Mouse (Mus musculus): ENCODE measurements around the gene Minpp1. TPM values are rescaled to one million over a fixed set of nuclear protein-coding genes. Genes with fewer than 3 reads are reported as not detected.

Gene Minpp1
- total and polyA plus RNA-seq, 3 experiments, result 176 to 256 TPM; not detected in 1

- no peak for TF ChIP-seq RAD21 (IDR thresholded peaks at IDR 0.05; ENCODE audit: low read depth, low read length)
- Histone ChIP-seq H3K36me3 (ENCODE audit: control insufficient read depth in 1 of 2, insufficient read depth in 2 of 2, low read length in 2 of 2) (peaks cover 0 to 4% of the 10 kb centered on the region in 2 experiments; a peak in 1 of 4 replicates), H3K4me3 (ENCODE audit: control insufficient read depth in 1 of 2, insufficient read depth in 1 of 2, low read depth in 2 of 2, low read length in 2 of 2) (no peak overlapping the region), H3K79me2 (ENCODE audit: control insufficient read depth, insufficient read depth, low read length, poor library complexity) (no peaks in the 10 kb centered on the region), H3K4me1 (ENCODE audit: control insufficient read depth in 1 of 2, insufficient read depth in 2 of 2, low read length in 2 of 2) (peaks cover 0 to under 1% of the 10 kb centered on the region in 2 experiments; a peak in 1 of 4 replicates), H3K27me3 (ENCODE audit: control insufficient read depth in 1 of 2, insufficient read depth in 2 of 2, low read length in 2 of 2) (no peaks in the 10 kb centered on the region), H3K9me3 (replicated peaks; ENCODE audit: insufficient read depth, low read length) (no peaks in the 10 kb centered on the region), H3K27ac (ENCODE audit: control insufficient read depth, low read depth, low read length) (no peak overlapping the region), H3K9ac (ENCODE audit: control insufficient read depth, low read depth, low read length, poor library complexity, severe bottlenecking) (no peak overlapping the region)
- DNase-seq (ENCODE audit: low read depth, low spot score), result no peak
These were observed 44.7 kb downstream of the Minpp1 start for GRCm38 (mm10) chr19:32530296-32530695.

GRCm38 (mm10) chr19:32532331-32532730, 46.8 kb downstream of the Minpp1 start:
- no peak overlapping the region for H3K27ac ChIP-seq (ENCODE audit: control insufficient read depth, low read depth, low read length)
- H3K4me1 ChIP-seq (ENCODE audit: control insufficient read depth in 1 of 2, insufficient read depth in 2 of 2, low read length in 2 of 2), result no peaks in the 10 kb centered on the region
- H3K36me3 ChIP-seq (ENCODE audit: control insufficient read depth in 1 of 2, insufficient read depth in 2 of 2, low read length in 2 of 2), result peaks cover 0 to 4% of the 10 kb centered on the region in 2 experiments; a peak in 1 of 4 replicates
- H3K79me2 ChIP-seq (ENCODE audit: control insufficient read depth, insufficient read depth, low read length, poor library complexity), result no peaks in the 10 kb centered on the region
- no peak for TF ChIP-seq SIN3A (IDR thresholded peaks at IDR 0.05; ENCODE audit: low read length)
- TF ChIP-seq USF2 (IDR thresholded peaks at IDR 0.05; ENCODE audit: borderline replicate concordance in 1 of 2, insufficient read depth in 1 of 2, low read depth in 1 of 2, low read length in 2 of 2), result no peak
- no peak for TF ChIP-seq USF1 (IDR thresholded peaks at IDR 0.05; ENCODE audit: low read depth, low read length)
- TF ChIP-seq ZNF384 (IDR thresholded peaks at IDR 0.05; ENCODE audit: low read depth, low read length), result no peak
- no peak for TF ChIP-seq HCFC1 (IDR thresholded peaks at IDR 0.05; ENCODE audit: low read depth, low read length)
- TF ChIP-seq UBTF (IDR thresholded peaks at IDR 0.05; ENCODE audit: borderline replicate concordance, insufficient read depth, low read depth, low read length), result no peak
- H3K9ac ChIP-seq (ENCODE audit: control insufficient read depth, low read depth, low read length, poor library complexity, severe bottlenecking), result no peak overlapping the region
- H3K4me3 ChIP-seq (ENCODE audit: control insufficient read depth in 1 of 2, insufficient read depth in 1 of 2, low read depth in 2 of 2, low read length in 2 of 2), result no peak overlapping the region
- no peak for DNase-seq (ENCODE audit: low read depth, low spot score)
- no peaks in the 10 kb centered on the region for H3K27me3 ChIP-seq (ENCODE audit: control insufficient read depth in 1 of 2, insufficient read depth in 2 of 2, low read length in 2 of 2)
- no peaks in the 10 kb centered on the region for H3K9me3 ChIP-seq (replicated peaks; ENCODE audit: insufficient read depth, low read length)

GRCm38 (mm10) chr19:32532737-32533505, 47.4 kb downstream of the Minpp1 start:
- H3K36me3 ChIP-seq (ENCODE audit: control insufficient read depth in 1 of 2, insufficient read depth in 2 of 2, low read length in 2 of 2), result peaks cover 0 to 4% of the 10 kb centered on the region in 2 experiments; a peak in 1 of 4 replicates
- no peak overlapping the region for H3K9ac ChIP-seq (ENCODE audit: control insufficient read depth, low read depth, low read length, poor library complexity, severe bottlenecking)
- TF ChIP-seq MAZ (IDR thresholded peaks at IDR 0.05; ENCODE audit: low read depth, low read length), result no peak
- TF ChIP-seq ZC3H11A (IDR thresholded peaks at IDR 0.05; ENCODE audit: low read depth, low read length), result no peak
- TF ChIP-seq E2F4 (IDR thresholded peaks at IDR 0.05; ENCODE audit: borderline replicate concordance, low read depth, low read length), result no peak
- no peak for TF ChIP-seq MYC (IDR thresholded peaks at IDR 0.05; ENCODE audit: low read depth, low read length)
- no peak for TF ChIP-seq USF2 (IDR thresholded peaks at IDR 0.05; ENCODE audit: borderline replicate concordance in 1 of 2, insufficient read depth in 1 of 2, low read depth in 1 of 2, low read length in 2 of 2)
- H3K79me2 ChIP-seq (ENCODE audit: control insufficient read depth, insufficient read depth, low read length, poor library complexity), result no peaks in the 10 kb centered on the region
- H3K4me1 ChIP-seq (ENCODE audit: control insufficient read depth in 1 of 2, insufficient read depth in 2 of 2, low read length in 2 of 2), result no peaks in the 10 kb centered on the region
- H3K27me3 ChIP-seq (ENCODE audit: control insufficient read depth in 1 of 2, insufficient read depth in 2 of 2, low read length in 2 of 2), result no peaks in the 10 kb centered on the region
- H3K27ac ChIP-seq (ENCODE audit: control insufficient read depth, low read depth, low read length), result no peak overlapping the region
- no peak for DNase-seq (ENCODE audit: low read depth, low spot score)
- H3K9me3 ChIP-seq (replicated peaks; ENCODE audit: insufficient read depth, low read length), result no peaks in the 10 kb centered on the region
- H3K4me3 ChIP-seq (ENCODE audit: control insufficient read depth in 1 of 2, insufficient read depth in 1 of 2, low read depth in 2 of 2, low read length in 2 of 2), result no peak overlapping the region

Data from MEL (cell line).